Mouse (Mus musculus) brain, embryonic 14.5 days (tissue): ENCODE data around the gene Gpr182. TPM values are rescaled to one million over a fixed set of nuclear protein-coding genes. Genes with fewer than 3 reads are reported as not detected.
"Not testable (repeated sequence)": the region's sequence is repeated elsewhere in the genome, so short reads cannot be mapped to it uniquely, and the experiment has no call there.

ENCODE experiments used
- DNase-seq: peaks from one replicate; pipeline ENCODE4 v3.0.0-alpha.2; 2011; ENCODE audit warnings: low read depth
- CTCF ChIP-seq: fragments of 200-500 bp; IDR thresholded peaks from 2 replicates; pipeline ENCODE4 v1.5.1; 2012; ENCODE audit warnings: inconsistent platforms, mild to moderate bottlenecking, moderate library complexity, borderline replicate concordance; ENCODE audit not compliant: insufficient read depth, insufficient read length; ENCODE audit errors: extremely low read depth
- POLR2A ChIP-seq: fragments of 200-500 bp; IDR thresholded peaks from 2 replicates; pipeline ENCODE4 v1.6.1; 2012; ENCODE audit warnings: mild to moderate bottlenecking, inconsistent platforms, borderline replicate concordance; ENCODE audit not compliant: poor library complexity, insufficient read depth, insufficient read length, severe bottlenecking; ENCODE audit errors: extremely low read depth
- polyA plus RNA-seq: library from polyadenylated mRNA; depleted of rRNA; stranded (reverse); fragments of >200 nt; gene quantifications from 2 replicates; pipeline ENCODE4 v1.2.3, GENCODE M21; 2012; rRNA removed

The Gpr182 gene
- polyA plus RNA-seq, result 0.83 and 1.2 TPM in 2 replicates

GRCm38 (mm10) chr10:127751548-127751947 is at the start of gene Gpr182:
TSS of gene Gpr182 (minus strand) at chr10:127751732.
- no peak for DNase-seq
- TF ChIP-seq POLR2A (no peak), CTCF (no peak)

GRCm38 (mm10) chr10:127800891-127801290 is 49.4 kb upstream of the Gpr182 start, which contains the start of gene Rdh16:
TSS of gene Rdh16 (plus strand) at chr10:127801152.
- TF ChIP-seq CTCF (no peak), POLR2A (no peak)
- DNase-seq, result no peak

GRCm38 (mm10) chr10:127799295-127799694 is 47.8 kb upstream of the Gpr182 start:
- TF ChIP-seq CTCF (no peak), POLR2A (no peak)
- no peak for DNase-seq

GRCm38 (mm10) chr10:127785411-127785810 is 33.9 kb upstream of the Gpr182 start:
- DNase-seq, result not testable (repeated sequence)

- DNase-seq, result not testable (repeated sequence)
Measured at GRCm38 (mm10) chr10:127782321-127782720, 30.8 kb upstream of the Gpr182 start.

- no peak for TF ChIP-seq CTCF
- no peak for TF ChIP-seq POLR2A
Measured at GRCm38 (mm10) chr10:127776011-127776410, 24.5 kb upstream of the Gpr182 start, which contains the start of gene Rdh9. TSS of gene Rdh9 (plus strand) at chr10:127776386.

GRCm38 (mm10) chr10:127766564-127766963 is 15.0 kb upstream of the Gpr182 start:
- no peak for DNase-seq
- no peak for TF ChIP-seq POLR2A
- no peak for TF ChIP-seq CTCF

More at GRCm38 (mm10) chr10:127776011-127776410, 24.5 kb upstream of the Gpr182 start, which contains the start of gene Rdh9:
- DNase-seq, result no peak

- no peak for TF ChIP-seq POLR2A
- no peak for DNase-seq
Measured at GRCm38 (mm10) chr10:127763914-127764680, 12.6 kb upstream of the Gpr182 start.

GRCm38 (mm10) chr10:127762926-127763325 is 11.4 kb upstream of the Gpr182 start:
- DNase-seq, result not testable (repeated sequence)

- TF ChIP-seq CTCF (no peak), POLR2A (no peak)
- DNase-seq, result no peak
Measured at GRCm38 (mm10) chr10:127759181-127760110, 7.9 kb upstream of the Gpr182 start, which contains the start of the genes Rdh1 and Rdh16f1. TSS of gene Rdh1 (plus strand) at chr10:127759721. TSS of gene Rdh16f1 (plus strand) at chr10:127759787.

GRCm38 (mm10) chr10:127755770-127756468 is 4.4 kb upstream of the Gpr182 start:
- DNase-seq, result no peak
- no peak for TF ChIP-seq CTCF
- TF ChIP-seq POLR2A, result no peak
